Mouse (Mus musculus) E14TG2a.4 (cell line): Measurements from ENCODE around the gene Wnt11.

ENCODE experiments used
- CTCF ChIP-seq: conservative IDR thresholded peaks from 2 replicates; pipeline ENCODE4 v1.5.1; 2014; ENCODE audit warnings: low read length
- NANOG ChIP-seq: IDR thresholded peaks from 2 replicates; pipeline ENCODE4 v1.6.1; 2014; ENCODE audit warnings: borderline replicate concordance, low read length, mixed read lengths
- POU5F1 ChIP-seq: IDR thresholded peaks from 2 replicates; pipeline ENCODE4 v1.6.1; 2014; ENCODE audit warnings: low read length, borderline replicate concordance

GRCm38 (mm10) chr7:98855388-98855787 lies 20.5 kb downstream of the Wnt11 start:
- TF ChIP-seq CTCF = no peak
- TF ChIP-seq NANOG = no peak
- no peak for TF ChIP-seq POU5F1
